Mouse (Mus musculus) testis, adult 2 months (tissue): ENCODE measurements around the gene Tmem184b. TPM values are rescaled to one million over a fixed set of nuclear protein-coding genes. Genes with fewer than 3 reads are reported as not detected.

Experiments used
- H3K27ac ChIP-seq: fragments of 200-500 bp; 2 replicates; pipeline ENCODE4 v1.5.1; 2012; ENCODE audit warnings: low read depth, low read length; ENCODE audit not compliant: control insufficient read depth, insufficient read depth
- H3K27me3 ChIP-seq: fragments of 200-500 bp; 2 replicates; pipeline ENCODE4 v1.6.1; 2012; ENCODE audit warnings: mild to moderate bottlenecking, low read length, moderate library complexity; ENCODE audit not compliant: control insufficient read depth, insufficient read depth
- H3K36me3 ChIP-seq: fragments of 200-500 bp; 2 replicates; pipeline ENCODE4 v1.6.1; 2012; ENCODE audit warnings: mild to moderate bottlenecking, low read length; ENCODE audit not compliant: control insufficient read depth, insufficient read depth
- H3K4me1 ChIP-seq: fragments of 200-500 bp; 2 replicates; pipeline ENCODE4 v1.6.1; 2012; ENCODE audit warnings: low read length; ENCODE audit not compliant: control insufficient read depth, insufficient read depth
- H3K4me3 ChIP-seq: fragments of 200-500 bp; 2 replicates; pipeline ENCODE4 v1.5.1; 2012; ENCODE audit warnings: low read depth, mild to moderate bottlenecking, low read length, moderate library complexity, mixed read lengths; ENCODE audit not compliant: control insufficient read depth
- CTCF ChIP-seq: fragments of 200-500 bp; IDR thresholded peaks from 2 replicates; pipeline ENCODE4 v1.5.1; 2012; ENCODE audit warnings: low read depth, mild to moderate bottlenecking, inconsistent platforms, low read length, moderate library complexity; ENCODE audit not compliant: control insufficient read depth, insufficient read depth, insufficient replicate concordance
- POLR2A ChIP-seq: fragments of 200-500 bp; IDR thresholded peaks from 2 replicates; pipeline ENCODE4 v1.6.1; 2012; ENCODE audit warnings: low read depth, mild to moderate bottlenecking, inconsistent platforms, low read length, moderate library complexity; ENCODE audit not compliant: control insufficient read depth
- polyA plus RNA-seq: library from polyadenylated mRNA; depleted of rRNA; stranded (reverse); fragments of >200 nt; gene quantifications from 2 replicates; pipeline ENCODE4 v1.2.3, GENCODE M21; 2012

Tmem184b gene
- polyA plus RNA-seq, 1 experiment = 11.8 TPM

DNA sequence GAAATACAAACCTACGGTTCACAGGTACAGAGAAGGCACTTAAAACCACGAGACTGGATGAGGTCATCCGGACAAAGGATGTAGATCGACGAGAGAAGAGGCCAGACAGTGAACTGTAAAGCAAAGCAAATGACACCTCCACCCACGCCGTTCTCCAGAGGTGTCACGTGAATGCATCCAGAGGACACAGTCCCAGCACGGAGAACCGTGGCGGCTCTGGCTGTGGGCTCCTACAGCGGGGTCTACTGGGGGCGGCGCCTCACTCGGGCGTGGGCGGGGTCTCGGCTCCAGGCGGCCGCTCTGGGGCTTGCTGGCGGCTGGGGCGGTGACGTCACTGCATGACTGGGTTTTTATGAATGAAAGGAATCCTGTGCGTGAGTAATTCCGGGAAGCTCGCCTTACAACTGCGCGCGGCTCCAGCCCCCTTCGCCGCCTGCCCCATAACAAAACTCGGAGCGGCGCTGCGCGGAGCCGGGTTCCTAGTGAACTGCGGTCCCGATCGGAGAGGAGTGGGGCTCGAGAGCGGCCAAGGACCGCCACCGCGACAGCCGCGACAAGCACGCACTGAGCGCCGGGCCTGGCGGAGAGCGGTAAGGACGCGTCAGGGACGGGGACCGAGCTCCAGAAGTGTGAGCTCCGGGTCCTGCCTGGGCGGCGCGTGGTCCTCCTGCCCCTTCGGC is 56.1 kb downstream of the Tmem184b start:
- TF ChIP-seq CTCF (no peak), POLR2A (no peak)
- Histone ChIP-seq H3K27me3 (no peaks in the 10 kb centered on the region), H3K4me3 (peak overlapping the region; percentile 84), H3K36me3 (no peaks in the 10 kb centered on the region), H3K4me1 (peaks cover 14% of the 10 kb centered on the region), H3K27ac (no peak overlapping the region)

DNA sequence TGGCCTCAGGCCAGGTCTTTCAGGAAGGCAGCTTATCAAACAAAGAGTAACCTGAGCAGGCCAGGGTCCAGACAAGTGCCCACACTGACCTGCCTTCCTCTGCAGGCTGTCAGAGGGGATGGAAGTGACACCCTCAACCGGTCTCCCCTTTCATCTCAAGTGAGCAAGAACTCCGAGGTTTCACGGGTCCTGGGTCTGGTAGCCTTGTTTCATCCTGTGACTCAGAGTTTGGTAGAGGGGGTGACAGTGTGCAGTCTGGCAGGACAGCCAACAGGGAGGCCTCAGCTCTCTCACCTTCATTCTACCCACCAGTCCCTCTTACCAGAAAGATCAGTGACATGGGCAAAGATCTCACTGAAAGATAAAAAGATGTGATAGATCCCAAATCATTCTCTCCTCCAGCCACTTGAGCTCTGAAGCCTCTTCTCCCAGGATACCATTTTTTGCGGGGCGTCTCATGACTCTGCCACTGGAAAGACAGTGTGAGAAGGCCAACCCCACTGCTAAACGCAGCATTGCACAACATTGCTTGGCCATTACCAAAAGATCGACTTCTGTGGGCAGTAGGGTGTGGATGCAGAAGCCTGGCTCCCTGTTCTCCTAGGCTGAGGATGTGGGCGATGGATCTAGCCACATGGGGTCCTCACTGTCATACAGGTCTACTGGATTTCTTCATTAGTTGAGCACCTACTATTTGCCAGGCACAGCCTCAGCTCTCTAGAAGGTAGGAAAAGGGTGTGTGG is 57.1 kb downstream of the Tmem184b start, which contains the start of gene Maff:
Maff (plus strand) TSS at position 571 of the 743 bp plus-strand sequence.
- Histone ChIP-seq H3K27me3 (no peaks in the 10 kb centered on the region), H3K27ac (no peak within 1 kb of the TSS), H3K4me3 (peak within 1 kb of the TSS; percentile 84), H3K4me1 (peaks cover 14% of the 10 kb centered on the region), H3K36me3 (no peaks in the 10 kb centered on the region)
- no peak for TF ChIP-seq POLR2A
- TF ChIP-seq CTCF = no peak

DNA sequence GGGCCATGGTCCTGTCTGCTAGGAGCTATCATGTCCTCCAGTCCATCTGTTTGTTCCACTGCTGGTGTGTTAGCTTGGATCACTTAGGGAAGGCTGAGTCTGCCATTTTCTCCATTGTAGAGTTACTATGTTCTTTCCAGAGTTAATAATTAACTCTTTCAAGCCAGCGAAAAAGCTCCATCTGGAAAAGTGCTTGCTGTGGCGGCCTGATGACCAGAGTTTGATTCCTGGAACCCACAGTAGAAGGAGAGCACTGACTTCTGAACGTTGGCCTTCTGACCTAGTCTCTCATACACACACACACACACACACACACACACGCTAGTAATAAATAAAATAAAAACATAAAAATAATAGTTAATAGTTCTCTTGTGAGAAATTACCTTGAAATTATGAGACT is 58.7 kb downstream of the Tmem184b start:
- Histone ChIP-seq H3K27me3 (no peaks in the 10 kb centered on the region), H3K4me1 (peaks cover 14% of the 10 kb centered on the region), H3K4me3 (no peak overlapping the region), H3K27ac (no peak overlapping the region), H3K36me3 (no peaks in the 10 kb centered on the region)
- TF ChIP-seq POLR2A (no peak), CTCF (no peak)

DNA sequence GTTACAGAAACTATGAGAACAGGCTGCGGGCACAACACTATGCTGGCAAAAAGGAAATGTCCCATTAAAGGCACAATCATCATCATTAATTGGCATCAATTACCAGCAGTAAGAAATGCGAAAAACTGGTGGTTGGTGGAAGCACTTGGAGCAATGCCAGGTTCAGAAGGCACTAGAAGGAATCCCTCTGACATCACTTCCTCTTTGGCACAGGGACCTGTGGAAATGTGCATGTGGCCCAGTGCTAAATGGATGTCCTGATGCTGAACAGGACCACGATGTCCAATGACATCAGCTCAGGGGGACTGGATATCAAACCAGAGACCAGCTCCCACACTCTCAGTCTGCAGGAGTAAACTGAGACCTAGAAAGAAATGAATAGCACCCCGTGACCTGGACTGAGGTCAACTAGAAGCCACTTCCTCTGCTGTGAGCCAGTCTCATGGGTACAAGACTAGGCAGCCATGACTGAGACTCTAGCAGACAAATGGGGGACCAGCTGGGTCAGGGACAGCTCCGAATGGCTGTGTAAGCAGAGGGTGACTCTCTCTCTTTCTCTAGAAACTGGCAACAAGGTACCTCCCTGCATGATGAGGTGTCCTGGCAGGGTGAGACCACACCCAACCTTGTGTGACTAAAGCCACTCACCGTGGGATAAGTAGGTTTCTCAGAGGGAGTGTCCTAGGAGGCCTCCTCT is 60.6 kb downstream of the Tmem184b start:
- no peak overlapping the region for H3K4me3 ChIP-seq
- no peaks in the 10 kb centered on the region for H3K27me3 ChIP-seq
- H3K36me3 ChIP-seq = no peaks in the 10 kb centered on the region
- TF ChIP-seq CTCF (no peak), POLR2A (no peak)
- peaks cover 5% of the 10 kb centered on the region; the same call in 1 of the 2 replicates for H3K4me1 ChIP-seq
- H3K27ac ChIP-seq = no peak overlapping the region

DNA sequence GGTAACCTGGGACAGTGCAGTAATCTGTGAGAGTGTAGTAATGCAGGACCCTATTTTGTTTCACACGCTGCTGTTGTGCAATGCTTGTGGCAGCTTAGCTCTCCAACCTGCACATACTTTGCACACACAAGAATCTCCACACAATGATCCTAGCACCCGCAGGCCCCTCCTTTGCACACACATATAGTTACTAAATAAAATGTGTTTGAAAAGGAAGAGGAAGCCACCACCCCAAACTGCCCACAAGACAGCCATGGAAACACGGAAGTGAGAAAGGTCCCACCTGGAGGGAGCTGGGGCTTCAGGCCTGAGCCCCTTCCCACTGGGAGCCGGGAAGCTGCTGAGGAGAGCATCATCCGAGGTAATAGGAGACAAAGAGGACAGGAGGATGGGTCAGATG is 64.4 kb downstream of the Tmem184b start:
- H3K27me3 ChIP-seq = no peaks in the 10 kb centered on the region
- no peak overlapping the region for H3K27ac ChIP-seq
- H3K4me3 ChIP-seq = no peak overlapping the region
- no peaks in the 10 kb centered on the region for H3K4me1 ChIP-seq
- TF ChIP-seq POLR2A = no peak
- TF ChIP-seq CTCF = no peak
- no peaks in the 10 kb centered on the region for H3K36me3 ChIP-seq

DNA sequence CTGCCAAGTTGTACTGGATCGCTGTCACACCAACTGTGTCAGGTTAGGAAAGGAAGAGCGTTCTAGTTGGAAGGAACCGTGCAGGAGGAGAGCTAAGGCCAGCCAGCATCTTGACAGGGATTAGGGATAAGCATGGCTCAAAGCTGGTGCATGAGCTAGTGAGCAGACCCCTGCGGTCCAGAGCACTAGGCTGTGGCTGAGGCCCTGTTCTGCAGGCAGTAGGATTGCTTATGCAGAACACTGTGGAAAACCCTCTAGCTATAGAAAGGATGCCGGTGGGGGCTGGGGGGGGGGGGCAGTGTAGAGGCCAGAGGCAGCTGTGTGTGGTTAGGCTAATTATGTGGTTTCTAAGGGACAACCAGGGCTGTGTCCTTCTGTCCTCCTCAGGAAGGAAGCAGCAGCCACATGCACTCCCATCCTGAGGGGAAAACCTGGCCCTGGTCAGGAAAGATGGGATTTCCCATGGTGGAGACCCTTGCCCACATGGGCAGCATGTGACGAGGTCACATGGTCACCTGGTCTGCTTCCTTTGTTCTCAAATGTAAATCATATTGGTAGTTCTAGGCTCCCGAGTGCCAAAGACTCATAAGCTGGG is 68.2 kb downstream of the Tmem184b start:
- Histone ChIP-seq H3K27ac (no peak overlapping the region), H3K4me3 (no peak overlapping the region), H3K4me1 (no peaks in the 10 kb centered on the region; the same call in 1 of the 2 replicates), H3K36me3 (no peaks in the 10 kb centered on the region), H3K27me3 (no peaks in the 10 kb centered on the region)
- TF ChIP-seq POLR2A (no peak), CTCF (no peak)

DNA sequence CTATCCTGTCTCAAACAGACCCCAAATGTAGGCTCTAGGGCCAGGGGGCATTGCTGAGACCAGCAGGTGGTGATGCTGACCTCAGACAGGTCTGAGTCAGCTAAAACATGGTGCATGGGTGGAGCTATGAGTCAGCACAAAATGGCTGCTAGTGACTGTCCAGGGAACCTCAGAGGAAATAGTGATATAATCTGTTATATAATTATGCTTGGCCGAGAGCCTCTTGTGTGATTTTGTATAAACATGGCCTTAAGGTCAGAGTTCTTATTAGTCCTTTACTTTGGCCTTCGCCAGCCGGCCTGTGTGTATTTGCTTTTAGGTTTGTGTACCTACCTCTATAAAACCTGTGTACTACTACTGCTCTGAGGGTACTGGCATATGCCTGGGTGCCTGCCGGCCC is 70.0 kb downstream of the Tmem184b start:
- TF ChIP-seq CTCF (no peak), POLR2A (no peak)
- H3K27me3 ChIP-seq = no peaks in the 10 kb centered on the region
- no peaks in the 10 kb centered on the region for H3K36me3 ChIP-seq
- H3K27ac ChIP-seq = no peak overlapping the region
- H3K4me1 ChIP-seq = peaks cover 3% of the 10 kb centered on the region
- H3K4me3 ChIP-seq = no peak overlapping the region
